Mouse (Mus musculus) heart, embryonic 13.5 days (tissue): ENCODE results near the gene Myh9. TPM values are rescaled to one million over a fixed set of nuclear protein-coding genes. Genes with fewer than 3 reads are reported as not detected.
A peak's percentile ranks its signal among the peaks of the same experiment; 100 is the strongest.

Experiments
- ATAC-seq: fragments of 200-750 bp; cut with Nextera tagmentation; 2 replicates; pipeline ENCODE4 v1.8.0; 2017; ENCODE audit warnings: moderate TSS enrichment; ENCODE audit not compliant: insufficient number of reproducible peaks, low FRiP score, low TSS enrichment; ENCODE audit errors: extremely low read depth
- H3K27ac ChIP-seq: fragments of 300-500 bp; sonication (generic); replicated peaks from 2 replicates; pipeline ENCODE4 v1.5.1; 2015; ENCODE audit warnings: moderate library complexity, mild to moderate bottlenecking, inconsistent platforms
- H3K27me3 ChIP-seq: fragments of 300-500 bp; sonication (generic); replicated peaks from 2 replicates; pipeline ENCODE4 v1.6.1; 2015; ENCODE audit warnings: mild to moderate bottlenecking, inconsistent platforms
- H3K36me3 ChIP-seq: fragments of 300-500 bp; sonication (generic); 2 replicates; pipeline ENCODE4 v1.6.1; 2015; ENCODE audit warnings: mild to moderate bottlenecking, inconsistent platforms
- H3K4me1 ChIP-seq: fragments of 300-500 bp; sonication (generic); 2 replicates; pipeline ENCODE4 v1.6.1; 2015; ENCODE audit warnings: inconsistent platforms
- H3K4me2 ChIP-seq: fragments of 300-500 bp; sonication (generic); 2 replicates; pipeline ENCODE4 v1.6.1; 2015; ENCODE audit warnings: inconsistent platforms, mild to moderate bottlenecking, moderate library complexity
- H3K4me3 ChIP-seq: fragments of 300-500 bp; sonication (generic); 2 replicates; pipeline ENCODE4 v1.5.1; 2015; ENCODE audit warnings: moderate library complexity, mild to moderate bottlenecking, inconsistent platforms
- H3K9ac ChIP-seq: fragments of 300-500 bp; sonication (generic); 2 replicates; pipeline ENCODE4 v1.6.1; 2015; ENCODE audit warnings: inconsistent platforms, mild to moderate bottlenecking, moderate library complexity
- H3K9me3 ChIP-seq: fragments of 300-500 bp; sonication (generic); 2 replicates; pipeline ENCODE4 v1.6.1; 2016; ENCODE audit warnings: inconsistent platforms
- WGBS: fragments of 180-500 bp; shearing (Covaris S2); methylation state at CpG from one replicate; pipeline ENCODE4 v1.1.7; 2015; ENCODE audit warnings: mixed read lengths; 5-methylcytosine and 5-hydroxymethylcytosine counted together
- polyA plus RNA-seq: library from polyadenylated mRNA; unstranded; fragments of >200 nt; fragmentation: Nextera tagmentation; extraction: Ambion mirVana; gene quantifications from 2 replicates; pipeline ENCODE4 v1.2.1, GENCODE M21; 2015

Gene Myh9
- polyA plus RNA-seq, 1 experiment from 2014 or later: 25.0 TPM

DNA sequence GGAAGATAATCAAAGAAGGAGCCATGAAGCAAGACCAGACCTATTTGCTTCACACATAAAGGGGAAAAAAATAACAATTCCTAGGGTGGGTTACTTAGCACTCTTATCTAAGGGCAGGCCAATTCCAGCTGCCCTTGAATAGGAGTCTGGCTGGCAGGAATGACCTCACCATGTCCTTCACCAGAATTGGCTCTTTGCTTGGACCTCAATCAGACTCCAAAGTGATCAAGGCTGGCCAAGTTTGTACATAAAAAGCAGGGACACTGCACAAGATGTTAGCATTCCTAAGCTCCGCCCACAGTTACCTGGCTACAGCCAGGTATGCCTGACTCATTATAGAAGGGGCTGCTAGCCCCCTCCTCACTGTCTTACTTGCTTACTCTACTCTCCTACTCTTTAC, 16.6 kb downstream of the Myh9 start:
- Histone ChIP-seq H3K4me1 (peaks cover 93% of the 10 kb centered on the region), H3K9me3 (no peaks in the 10 kb centered on the region), H3K4me3 (no peak overlapping the region), H3K27ac (peak overlapping the region; percentile 70), H3K36me3 (peaks cover 21% of the 10 kb centered on the region), H3K9ac (no peak overlapping the region; the same call in 1 of the 2 replicates), H3K4me2 (no peak overlapping the region), H3K27me3 (no peaks in the 10 kb centered on the region)
- 86% methylated on average over 1 of the region's 1 CpGs for WGBS
- no peak for ATAC-seq

DNA sequence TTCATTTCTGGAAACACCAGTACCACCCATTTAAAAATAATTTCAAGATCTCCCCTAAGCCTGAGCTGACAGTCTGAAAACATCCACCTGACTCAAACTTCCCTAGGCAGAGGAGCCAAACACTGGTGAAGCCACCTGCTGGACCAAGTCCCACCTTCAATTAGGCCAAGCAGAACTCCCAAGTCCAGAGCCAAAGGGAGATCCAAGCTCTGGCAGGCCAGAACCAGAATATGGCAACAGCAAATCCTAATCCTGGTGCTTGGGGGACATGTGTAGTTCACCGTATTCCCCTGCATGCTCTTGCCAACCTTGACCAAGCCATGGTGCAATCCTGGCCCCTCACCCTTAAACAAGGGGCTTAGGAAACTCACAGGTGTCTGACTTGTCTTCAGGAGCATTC, 17.7 kb downstream of the Myh9 start:
- Histone ChIP-seq H3K27me3 (no peaks in the 10 kb centered on the region), H3K36me3 (peaks cover 12% of the 10 kb centered on the region), H3K9ac (no peak overlapping the region; the same call in 1 of the 2 replicates), H3K4me1 (peaks cover 96% of the 10 kb centered on the region), H3K27ac (peak overlapping the region; percentile 88), H3K4me2 (no peak overlapping the region), H3K4me3 (no peak overlapping the region), H3K9me3 (no peaks in the 10 kb centered on the region)
- 95% methylated on average over 1 of the region's 1 CpGs for WGBS
- no peak for ATAC-seq

DNA sequence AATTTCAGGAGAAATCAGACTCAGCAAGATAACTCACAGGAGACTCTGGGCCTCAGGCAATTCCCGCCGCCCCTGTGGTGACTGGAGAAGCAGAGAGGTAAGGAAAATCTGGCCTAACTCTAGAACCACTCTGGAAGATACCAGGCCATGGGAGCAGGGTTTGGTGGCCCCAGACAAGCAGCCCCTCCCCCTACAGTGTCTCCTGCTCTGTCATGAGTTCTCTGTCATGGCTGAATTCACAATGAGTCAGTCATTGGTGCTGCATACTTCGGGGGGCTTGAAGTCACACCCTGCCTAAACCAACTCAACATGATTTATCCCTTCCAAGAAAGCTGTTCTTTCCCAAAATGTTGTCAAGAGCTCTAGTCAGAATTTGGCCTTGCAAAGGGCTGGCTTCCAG, 18.3 kb downstream of the Myh9 start:
- Histone ChIP-seq H3K27ac (peak overlapping the region; percentile 88), H3K4me2 (no peak overlapping the region), H3K9me3 (no peaks in the 10 kb centered on the region), H3K4me3 (no peak overlapping the region), H3K36me3 (peaks cover 9% of the 10 kb centered on the region), H3K9ac (peak overlapping the region; percentile 47), H3K27me3 (no peaks in the 10 kb centered on the region), H3K4me1 (peaks cover 98% of the 10 kb centered on the region)
- WGBS: 57% methylated on average over 3 of the region's 3 CpGs
- ATAC-seq: no peak

DNA sequence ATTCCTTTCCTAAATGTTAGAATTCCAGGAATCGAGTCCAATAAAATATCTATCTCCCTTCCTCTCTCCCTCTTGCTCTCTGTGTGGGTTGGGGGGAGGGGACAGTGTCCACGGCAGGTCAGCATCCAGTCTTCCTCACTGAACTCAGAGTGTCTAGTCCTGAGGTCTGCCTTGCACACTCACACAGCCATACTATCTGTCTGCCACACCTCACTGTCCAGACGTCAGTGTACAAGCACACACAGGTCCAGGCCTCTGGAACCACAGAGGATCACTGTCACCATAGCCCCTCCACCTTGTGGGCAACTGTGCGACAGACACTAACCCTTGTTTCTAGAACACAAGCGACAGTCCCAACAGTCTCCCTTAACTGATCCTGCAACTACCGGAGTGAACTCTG, 18.8 kb downstream of the Myh9 start:
- Histone ChIP-seq H3K27ac (peak overlapping the region; percentile 88), H3K4me2 (no peak overlapping the region), H3K36me3 (peaks cover 7% of the 10 kb centered on the region), H3K9me3 (no peaks in the 10 kb centered on the region), H3K4me1 (peaks cover 98% of the 10 kb centered on the region), H3K9ac (peak overlapping the region; percentile 47), H3K4me3 (no peak overlapping the region), H3K27me3 (no peaks in the 10 kb centered on the region)
- WGBS: 35% methylated on average over 6 of the region's 6 CpGs
- no peak for ATAC-seq

DNA sequence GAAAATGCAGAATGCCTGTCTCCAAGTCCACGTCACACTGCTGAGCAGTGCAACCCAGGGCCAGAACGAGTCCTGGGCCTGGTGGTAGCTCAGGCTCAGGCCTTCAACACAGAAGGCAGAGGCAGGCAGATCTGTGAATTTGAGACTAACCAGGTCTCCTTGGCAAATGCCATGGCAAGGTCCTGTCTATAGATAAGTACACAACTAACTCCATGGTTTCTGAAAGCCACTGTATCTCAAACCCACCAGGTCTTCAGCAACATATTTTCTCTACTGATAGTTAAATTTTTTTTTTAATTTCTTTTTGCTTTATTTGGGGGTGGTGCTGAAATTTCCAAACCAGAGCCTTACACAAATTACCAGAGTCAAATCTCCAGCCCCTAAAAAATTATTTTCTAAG, 19.3 kb downstream of the Myh9 start:
- WGBS: 38% methylated on average over 2 of the region's 2 CpGs
- ATAC-seq: no peak
- Histone ChIP-seq H3K4me3 (no peak overlapping the region), H3K27ac (peak overlapping the region; percentile 88), H3K4me2 (no peak overlapping the region; the same call in 1 of the 2 replicates), H3K27me3 (no peaks in the 10 kb centered on the region), H3K4me1 (peaks cover 98% of the 10 kb centered on the region), H3K9me3 (no peaks in the 10 kb centered on the region), H3K36me3 (peaks cover 7% of the 10 kb centered on the region), H3K9ac (peak overlapping the region; percentile 47)

DNA sequence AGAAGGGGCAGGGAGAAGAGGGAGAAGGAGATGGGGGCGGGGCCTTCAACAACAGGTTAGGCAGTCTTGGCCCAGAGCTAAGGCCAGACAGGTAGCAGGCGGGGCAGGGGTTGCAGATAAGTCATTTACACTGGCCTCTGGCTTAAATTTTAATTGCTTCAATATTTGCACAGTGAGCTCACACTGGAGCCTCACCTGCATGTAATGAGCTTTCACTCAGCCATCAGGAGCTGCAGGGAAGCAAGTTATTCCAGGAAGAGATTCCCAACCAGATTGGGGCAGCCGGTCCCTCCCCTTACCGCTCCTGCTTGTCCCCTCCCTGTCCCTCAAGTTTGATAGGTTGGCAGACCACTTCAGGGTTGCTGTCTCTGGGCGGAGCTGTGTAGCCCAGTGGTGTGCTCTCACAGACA, 19.9 kb downstream of the Myh9 start:
- Histone ChIP-seq H3K27ac (peak overlapping the region; percentile 88), H3K4me1 (peaks cover 98% of the 10 kb centered on the region), H3K27me3 (no peaks in the 10 kb centered on the region), H3K4me3 (no peak overlapping the region), H3K4me2 (peak overlapping the region; percentile 39; the same call in 1 of the 2 replicates), H3K9ac (peak overlapping the region; percentile 47), H3K9me3 (no peaks in the 10 kb centered on the region), H3K36me3 (peaks cover 7% of the 10 kb centered on the region)
- 39% methylated on average over 5 of the region's 5 CpGs for WGBS
- ATAC-seq: no peak

DNA sequence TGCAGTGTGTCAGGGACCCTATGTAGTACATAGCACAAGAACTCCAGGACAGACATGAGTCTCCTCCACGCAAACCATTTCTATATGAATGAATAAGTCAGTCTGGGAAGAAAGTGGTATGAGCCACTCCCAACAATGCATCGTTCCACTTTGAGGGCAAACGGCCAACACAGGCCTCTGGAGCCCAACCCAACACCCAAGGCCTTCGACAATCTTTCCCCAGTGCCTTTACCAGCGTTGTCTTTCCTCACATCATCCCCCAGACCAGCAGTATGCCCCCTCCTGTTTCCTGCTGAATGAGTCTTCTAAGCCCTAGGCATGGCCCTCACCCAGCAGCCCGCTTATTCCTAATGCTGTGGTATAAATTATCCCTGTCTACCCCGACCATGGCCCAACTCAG, 20.6 kb downstream of the Myh9 start:
- peaks cover 100% of the 10 kb centered on the region for H3K4me1 ChIP-seq
- H3K27ac ChIP-seq: peak overlapping the region; percentile 88
- no peak overlapping the region for H3K4me3 ChIP-seq
- H3K4me2 ChIP-seq: peak overlapping the region; percentile 39
- peak overlapping the region; percentile 47 for H3K9ac ChIP-seq
- H3K9me3 ChIP-seq: no peaks in the 10 kb centered on the region
- 30% methylated on average over 7 of the region's 7 CpGs for WGBS
- no peak for ATAC-seq
- peaks cover 7% of the 10 kb centered on the region for H3K36me3 ChIP-seq
- no peaks in the 10 kb centered on the region for H3K27me3 ChIP-seq

DNA sequence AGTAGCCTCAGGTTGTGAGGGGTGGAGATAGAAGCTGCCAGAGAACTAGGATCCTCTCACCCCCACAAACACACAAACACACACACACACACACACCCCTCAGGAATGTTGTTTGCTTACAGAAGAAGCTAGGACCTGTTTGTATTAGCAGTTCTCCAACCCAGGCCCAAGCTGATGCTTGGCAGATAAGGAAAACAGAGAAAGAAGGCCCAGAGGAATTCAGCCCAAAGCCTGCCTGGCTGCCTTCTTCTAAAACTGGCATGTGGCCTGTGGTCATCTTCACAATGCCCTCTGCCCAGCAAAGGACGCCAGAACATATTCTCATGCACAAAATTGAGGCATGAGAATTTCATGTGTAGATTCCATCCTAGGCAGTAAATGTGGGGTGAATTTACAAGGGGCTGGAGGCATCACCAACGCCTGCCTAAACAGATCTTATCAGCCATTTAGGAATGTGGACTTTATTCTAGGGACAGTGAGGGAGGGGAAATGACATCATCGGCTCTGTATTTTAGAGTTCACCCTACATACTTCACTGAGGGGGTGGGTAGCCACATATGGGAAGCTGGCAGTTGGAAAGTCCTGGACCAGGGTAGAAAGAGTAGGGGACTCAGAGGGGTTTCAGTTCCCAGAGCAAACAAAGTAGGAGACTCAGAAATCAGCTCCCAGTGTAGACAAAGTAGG, 21.4 kb downstream of the Myh9 start:
- H3K9me3 ChIP-seq: no peaks in the 10 kb centered on the region
- peak overlapping the region; percentile 39 for H3K4me2 ChIP-seq
- H3K36me3 ChIP-seq: peaks cover 7% of the 10 kb centered on the region
- ATAC-seq: no peak
- peak overlapping the region; percentile 47 for H3K9ac ChIP-seq
- H3K27ac ChIP-seq: peak overlapping the region; percentile 88
- no peak overlapping the region for H3K4me3 ChIP-seq
- WGBS: 11% methylated on average over 3 of the region's 3 CpGs
- peaks cover 100% of the 10 kb centered on the region for H3K4me1 ChIP-seq
- no peaks in the 10 kb centered on the region for H3K27me3 ChIP-seq

DNA sequence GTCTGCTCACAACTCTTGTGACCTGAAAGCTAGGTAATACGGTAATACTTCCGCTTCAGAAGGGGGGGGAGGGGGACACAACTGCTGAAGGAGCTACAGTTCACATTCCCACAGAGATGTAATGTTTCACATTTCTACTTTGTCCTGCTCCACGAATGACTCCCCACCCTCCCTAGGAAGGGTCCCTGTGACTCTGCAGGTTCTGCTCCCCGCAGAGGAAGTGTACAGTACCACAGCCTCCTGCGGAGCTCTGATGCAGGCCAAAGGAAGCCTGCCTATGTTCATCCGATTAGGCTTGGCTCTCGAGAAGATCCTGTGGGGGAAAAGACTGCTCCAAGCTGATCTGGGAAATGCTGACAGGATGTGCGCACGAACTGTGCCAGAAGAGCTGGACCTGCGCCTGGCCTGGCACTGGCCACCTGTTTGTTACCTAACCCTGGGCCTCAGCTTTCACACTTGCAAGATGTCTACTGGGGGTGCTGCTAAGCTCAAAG, 22.0 kb downstream of the Myh9 start:
- H3K4me3 ChIP-seq: no peak overlapping the region
- peak overlapping the region; percentile 39; the same call in 1 of the 2 replicates for H3K4me2 ChIP-seq
- 49% methylated on average over 10 of the region's 10 CpGs for WGBS
- H3K9me3 ChIP-seq: no peaks in the 10 kb centered on the region
- peak overlapping the region; percentile 47 for H3K9ac ChIP-seq
- no peaks in the 10 kb centered on the region for H3K27me3 ChIP-seq
- no peak for ATAC-seq
- H3K4me1 ChIP-seq: peaks cover 100% of the 10 kb centered on the region
- H3K27ac ChIP-seq: peak overlapping the region; percentile 88
- peaks cover under 1% of the 10 kb centered on the region for H3K36me3 ChIP-seq

DNA sequence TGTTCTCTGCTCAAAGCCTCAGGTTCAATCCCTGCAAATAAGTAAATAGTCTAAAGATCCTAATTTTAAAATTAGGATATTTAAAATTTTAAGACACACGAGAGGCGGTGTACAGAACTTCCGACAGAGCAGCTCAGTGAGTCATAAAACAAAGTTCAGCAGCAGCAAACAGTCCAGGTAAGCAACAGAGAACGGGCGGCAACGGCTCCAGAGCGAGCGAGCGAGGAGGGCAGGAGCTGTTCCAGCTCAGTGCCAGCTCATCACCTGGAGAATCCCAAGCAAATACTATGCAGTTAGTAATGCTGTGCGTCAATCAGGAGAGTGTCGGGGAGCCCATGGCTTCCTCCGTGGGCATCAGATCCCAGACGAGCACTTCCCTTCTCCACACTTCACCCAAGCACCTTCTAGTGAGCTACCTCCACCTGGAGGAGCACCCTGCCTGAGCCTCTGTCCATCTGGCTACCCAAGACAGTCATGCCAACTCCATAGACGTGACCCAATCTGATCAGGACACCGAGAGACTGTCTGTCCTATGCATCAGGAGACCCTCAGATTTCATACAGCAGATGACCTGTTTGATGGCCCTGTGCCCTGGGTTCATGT, 23.3 kb downstream of the Myh9 start:
- no peak overlapping the region for H3K4me2 ChIP-seq
- H3K27me3 ChIP-seq: no peaks in the 10 kb centered on the region
- H3K4me3 ChIP-seq: no peak overlapping the region
- H3K9ac ChIP-seq: peak overlapping the region; percentile 74
- peaks cover 100% of the 10 kb centered on the region for H3K4me1 ChIP-seq
- WGBS: 73% methylated on average over 15 of the region's 15 CpGs
- no peak for ATAC-seq
- H3K27ac ChIP-seq: peak overlapping the region; percentile 25; the same call in 1 of the 2 replicates
- no peaks in the 10 kb centered on the region; the same call in 1 of the 2 replicates for H3K36me3 ChIP-seq
- no peaks in the 10 kb centered on the region for H3K9me3 ChIP-seq

DNA sequence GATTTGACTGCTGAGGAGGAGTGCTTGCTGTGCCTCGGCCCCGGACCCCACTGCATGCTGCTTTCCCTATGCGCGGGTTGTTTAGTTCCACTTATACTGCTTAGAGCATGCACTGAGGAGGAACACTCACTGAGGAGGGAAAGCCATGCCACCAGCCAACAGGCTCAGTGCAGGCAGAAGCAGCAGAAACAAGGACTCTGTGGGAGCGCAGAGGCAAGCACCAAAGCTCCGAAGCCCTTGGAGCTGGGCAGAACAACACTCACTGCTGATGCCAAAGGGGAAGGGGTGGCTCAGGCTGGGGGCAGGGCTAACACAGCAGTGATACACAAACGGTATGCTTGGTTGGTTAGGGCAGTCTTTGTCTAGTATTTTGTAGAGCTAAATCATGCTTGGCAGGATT, 24.6 kb downstream of the Myh9 start:
- peaks cover 100% of the 10 kb centered on the region for H3K4me1 ChIP-seq
- H3K36me3 ChIP-seq: peaks cover 9% of the 10 kb centered on the region
- no peak for ATAC-seq
- H3K27me3 ChIP-seq: no peaks in the 10 kb centered on the region
- H3K4me3 ChIP-seq: no peak overlapping the region
- H3K27ac ChIP-seq: peak overlapping the region; percentile 75
- peak overlapping the region; percentile 6; the same call in 1 of the 2 replicates for H3K4me2 ChIP-seq
- WGBS: 57% methylated on average over 7 of the region's 7 CpGs
- no peaks in the 10 kb centered on the region for H3K9me3 ChIP-seq
- H3K9ac ChIP-seq: peak overlapping the region; percentile 74
